Mouse (Mus musculus) ES-E14 (cell line): Measurements from ENCODE around the gene Cuedc1. TPM values are rescaled to one million over a fixed set of nuclear protein-coding genes. Genes with fewer than 3 reads are reported as not detected.

Experiments used
- DNase-seq: peaks from one replicate; pipeline ENCODE4 v3.0.0-alpha.2; 2013; ENCODE audit warnings: low read depth, low spot score
- H3K27ac ChIP-seq: 2 replicates; pipeline ENCODE4 v1.5.1; 2012; ENCODE audit warnings: low read depth, mild to moderate bottlenecking, low read length, moderate library complexity, mixed read lengths; ENCODE audit not compliant: poor library complexity, insufficient read depth, severe bottlenecking
- H3K36me3 ChIP-seq: 2 replicates; pipeline ENCODE4 v1.6.1; 2012; ENCODE audit warnings: mild to moderate bottlenecking, low read length, moderate library complexity, mixed read lengths; ENCODE audit not compliant: control insufficient read depth, poor library complexity, insufficient read depth, severe bottlenecking
- H3K4me1 ChIP-seq, 2 experiments: fragments of 150-350 bp in 1 of 2; sonication (generic) in 1 of 2; 2 replicates each; pipeline ENCODE4 v1.6.1; 2012; ENCODE audit warnings: low read length in 2 of 2, mild to moderate bottlenecking in 1 of 2, mixed read lengths in 1 of 2; ENCODE audit not compliant: control insufficient read depth in 2 of 2, insufficient read depth in 2 of 2, poor library complexity in 1 of 2
- H3K4me3 ChIP-seq, 2 experiments: fragments of 150-350 bp in 1 of 2; sonication (generic) in 1 of 2; 2 replicates each; pipeline ENCODE4 v1.5.1; 2012; ENCODE audit warnings: low read length in 2 of 2, low read depth in 1 of 2, mild to moderate bottlenecking in 1 of 2, mixed read lengths in 1 of 2; ENCODE audit not compliant: insufficient read depth in 1 of 2, poor library complexity in 1 of 2, severe bottlenecking in 1 of 2
- H3K9ac ChIP-seq: 2 replicates; pipeline ENCODE4 v1.6.1; 2012; ENCODE audit warnings: low read depth, mild to moderate bottlenecking, low read length, mixed read lengths; ENCODE audit not compliant: poor library complexity, insufficient read depth, severe bottlenecking
- H3K9me3 ChIP-seq: fragments of 150-350 bp; sonication (generic); 2 replicates; pipeline ENCODE4 v1.6.1; 2012; ENCODE audit warnings: low read depth, mild to moderate bottlenecking, low read length; ENCODE audit not compliant: control insufficient read depth, insufficient read depth
- CHD2 ChIP-seq: IDR thresholded peaks from 2 replicates; pipeline ENCODE4 v1.6.1; 2014; ENCODE audit warnings: mild to moderate bottlenecking, low read depth, low read length, inconsistent platforms
- HCFC1 ChIP-seq: IDR thresholded peaks from 2 replicates; pipeline ENCODE4 v1.6.1; 2012; ENCODE audit warnings: low read length, inconsistent platforms, borderline replicate concordance; ENCODE audit not compliant: insufficient read depth
- MAFK ChIP-seq: IDR thresholded peaks from 2 replicates; pipeline ENCODE4 v1.6.1; 2014; ENCODE audit warnings: mild to moderate bottlenecking, low read depth, low read length, inconsistent platforms; ENCODE audit not compliant: insufficient read depth
- ZC3H11A ChIP-seq: IDR thresholded peaks from 2 replicates; pipeline ENCODE4 v1.6.1; 2012; ENCODE audit warnings: low read depth, mild to moderate bottlenecking, inconsistent platforms, low read length, borderline replicate concordance
- ZNF384 ChIP-seq: IDR thresholded peaks from 2 replicates; pipeline ENCODE4 v1.6.1; 2012; ENCODE audit warnings: low read depth, low read length, inconsistent platforms
- in situ Hi-C, 2 experiments: fragments of 600-800 bp; cut with MboI; formaldehyde crosslinking; loops; one replicate each; pipeline ENCODE4 v1.15.1; 2025; ENCODE audit warnings: low sequenced_read_pairs in 2 of 2, inconsistent platforms in 1 of 2; ENCODE audit not compliant: unreplicated experiment in 2 of 2
- total RNA-seq: library from RNA; depleted of rRNA; stranded (reverse); fragments of 300-350 nt; gene quantifications from 2 replicates; pipeline ENCODE4 v1.2.3, GENCODE M21; 2012

The Cuedc1 gene
- total RNA-seq, 1 experiment = 8.7 TPM

GRCm38 (mm10) chr11:88164213-88164723 is 66.4 kb downstream of the Cuedc1 start:
- Histone ChIP-seq H3K36me3 (no peaks in the 10 kb centered on the region), H3K27ac (peak overlapping the region; percentile 48; the same call in 1 of the 2 replicates), H3K4me3 (peak overlapping the region in 1 of 2 experiments; percentile 30; a peak in 2 of 4 replicates), H3K9me3 (no peaks in the 10 kb centered on the region), H3K4me1 (peaks cover 13 to 28% of the 10 kb centered on the region in 2 experiments), H3K9ac (peak overlapping the region; percentile 54; the same call in 1 of the 2 replicates)
- DNase-seq = no peak
- in situ Hi-C loops = no loop called here
- no peak for TF ChIP-seq HCFC1
- TF ChIP-seq ZNF384 = no peak
- TF ChIP-seq ZC3H11A = no peak
- no peak for TF ChIP-seq MAFK
- TF ChIP-seq CHD2 = no peak

GRCm38 (mm10) chr11:88164801-88165377 is 67.0 kb downstream of the Cuedc1 start:
- in situ Hi-C loops = no loop called here
- Histone ChIP-seq H3K4me1 (peaks cover 10 to 29% of the 10 kb centered on the region in 2 experiments), H3K36me3 (no peaks in the 10 kb centered on the region), H3K9me3 (no peaks in the 10 kb centered on the region), H3K27ac (peak overlapping the region; percentile 48; the same call in 1 of the 2 replicates), H3K9ac (peak overlapping the region; percentile 54), H3K4me3 (peak overlapping the region; percentile 20 to 30)
- no peak for DNase-seq
- no peak for TF ChIP-seq ZC3H11A
- no peak for TF ChIP-seq HCFC1
- TF ChIP-seq MAFK = no peak
- no peak for TF ChIP-seq CHD2
- TF ChIP-seq ZNF384 = no peak

- no peak for TF ChIP-seq ZNF384
- TF ChIP-seq HCFC1 = no peak
- TF ChIP-seq MAFK = no peak
- Histone ChIP-seq H3K9ac (peak overlapping the region; percentile 29; the same call in 1 of the 2 replicates), H3K36me3 (no peaks in the 10 kb centered on the region), H3K4me3 (peak overlapping the region in 1 of 2 experiments; percentile 30; a peak in 2 of 4 replicates), H3K27ac (peak overlapping the region; percentile 25; the same call in 1 of the 2 replicates), H3K4me1 (peaks cover 7 to 26% of the 10 kb centered on the region in 2 experiments), H3K9me3 (no peaks in the 10 kb centered on the region)
- in situ Hi-C loops = no loop called here
- DNase-seq = no peak
Measured at GRCm38 (mm10) chr11:88165683-88166364, 68.0 kb downstream of the Cuedc1 start.

GRCm38 (mm10) chr11:88166471-88166870 is 68.6 kb downstream of the Cuedc1 start:
- in situ Hi-C loops = no loop called here
- no peaks in the 10 kb centered on the region for H3K9me3 ChIP-seq
- DNase-seq = no peak
- H3K36me3 ChIP-seq = no peaks in the 10 kb centered on the region
- no peak overlapping the region for H3K4me3 ChIP-seq
- no peak overlapping the region for H3K9ac ChIP-seq
- TF ChIP-seq ZNF384 = no peak
- TF ChIP-seq HCFC1 = no peak
- no peak for TF ChIP-seq CHD2
- no peak for TF ChIP-seq MAFK
- TF ChIP-seq ZC3H11A = no peak
- H3K27ac ChIP-seq = no peak overlapping the region
- H3K4me1 ChIP-seq = peaks cover 11 to 32% of the 10 kb centered on the region in 2 experiments
